Comparison of ENCODE assay signal across 9 mouse cellular contexts in genomic region chr1:79861130-79861942, GRCm38 (mm10). TPM values are rescaled to one million over a fixed set of nuclear protein-coding genes. Genes with fewer than 3 reads are reported as not detected.
A peak's percentile ranks its signal among the peaks of the same experiment; 100 is the strongest.
DNase-seq lines count a peak whose midpoint lies in the region; ATAC-seq and TF ChIP-seq lines count a peak whose summit lies in the region.
"Had no signal": no experiment of that assay in that cellular context is flagged by ENCODE, and none has a peak within 500 bp of the region (broad histone marks: within the 10 kb centered on the region; RNA-seq: fewer than 3 reads in every experiment).

TSS of gene Serpine2 (minus strand) at chr1:79861180.

- H3K9ac ChIP-seq in liver, embryonic 11.5 days (ENCODE audit: low read depth, low read length): no peak within 1 kb of the TSS
- no peak within 1 kb of the TSS for H3K9ac ChIP-seq in hindbrain, embryonic 16.5 days (ENCODE audit: low read depth, low read length)
- no peak within 1 kb of the TSS for H3K9ac ChIP-seq in limb, embryonic 14.5 days (ENCODE audit: low read depth, low read length, severe bottlenecking)
- H3K9ac ChIP-seq in stomach, embryonic 14.5 days (replicated peaks; ENCODE audit: low read depth, low read length): no peak within 1 kb of the TSS

- H3K27ac ChIP-seq in liver, embryonic 11.5 days (ENCODE audit: low read depth, low read length): no peak within 1 kb of the TSS
- H3K27ac ChIP-seq in hindbrain, embryonic 16.5 days (ENCODE audit: low read depth, low read length): peak within 1 kb of the TSS; percentile 68
- no peak within 1 kb of the TSS for H3K27ac ChIP-seq in limb, embryonic 14.5 days (replicated peaks; ENCODE audit: low read depth, low read length)
- peak within 1 kb of the TSS; percentile 53; the same call in 1 of the 2 replicates for H3K27ac ChIP-seq in stomach, embryonic 14.5 days (ENCODE audit: low read length)
- H3K27ac ChIP-seq: macrophage had no signal

- intact Hi-C loops in gastrocnemius, postnatal 14 days (cut with DNase I; ENCODE audit: low total_unique reads): no loop called here

- no peaks in the 10 kb centered on the region for H3K36me3 ChIP-seq in liver, embryonic 11.5 days (ENCODE audit: control insufficient read depth, insufficient read depth, low read length)
- no peaks in the 10 kb centered on the region for H3K36me3 ChIP-seq in hindbrain, embryonic 16.5 days (ENCODE audit: control insufficient read depth, insufficient read depth, low read length)
- H3K36me3 ChIP-seq in limb, embryonic 14.5 days (ENCODE audit: control insufficient read depth, insufficient read depth, low read length): no peaks in the 10 kb centered on the region
- no peaks in the 10 kb centered on the region for H3K36me3 ChIP-seq in stomach, embryonic 14.5 days (ENCODE audit: control insufficient read depth, insufficient read depth, low read length)

- DNase-seq in liver, embryonic 11.5 days (ENCODE audit: low spot score): no peak
- DNase-seq in liver: no peak
- no peak for DNase-seq in gastrocnemius, postnatal 14 days
- DNase-seq in limb, embryonic 14.5 days (ENCODE audit: low spot score): peak; percentile 39
- no peak for DNase-seq in spleen, postnatal 36 days (ENCODE audit: low spot score in 2 of 2)

- no peak within 1 kb of the TSS for H3K4me2 ChIP-seq in liver, embryonic 11.5 days
- H3K4me2 ChIP-seq in hindbrain, embryonic 16.5 days (ENCODE audit: low read length): peak within 1 kb of the TSS; percentile 25
- 0 out of 2 replicates have a peak within 1 kb of the TSS, but pooled peaks have one; percentile 11 for H3K4me2 ChIP-seq in limb, embryonic 14.5 days (replicated peaks; ENCODE audit: low read depth, low read length, severe bottlenecking)
- H3K4me2 ChIP-seq in stomach, embryonic 14.5 days (replicated peaks; ENCODE audit: low read depth, low read length): no peak within 1 kb of the TSS; the same call in 1 of the 2 replicates

- no peak for ATAC-seq in liver, embryonic 11.5 days (replicated peaks; ENCODE audit: low FRiP score)
- peak; percentile 37 for ATAC-seq in common myeloid progenitor, adult 5-6 weeks (replicated peaks; ENCODE audit: low read depth, poor library complexity, severe bottlenecking)
- ATAC-seq in hindbrain, embryonic 16.5 days: peak; percentile 63
- ATAC-seq in limb, embryonic 14.5 days (ENCODE audit: low FRiP score, low read depth): no peak
- ATAC-seq in stomach, embryonic 14.5 days (ENCODE audit: insufficient number of reproducible peaks, insufficient read depth, low FRiP score, low read depth): no peak

- peaks cover 23% of the 10 kb centered on the region for H3K27me3 ChIP-seq in liver, embryonic 11.5 days (replicated peaks; ENCODE audit: control insufficient read depth, insufficient read depth, low read length)
- no peaks in the 10 kb centered on the region for H3K27me3 ChIP-seq in hindbrain, embryonic 16.5 days (replicated peaks; ENCODE audit: control insufficient read depth, insufficient read depth, low read length)
- H3K27me3 ChIP-seq in limb, embryonic 14.5 days (ENCODE audit: control insufficient read depth, insufficient read depth, low read length): peaks cover 4% of the 10 kb centered on the region; the same call in 1 of the 2 replicates
- H3K27me3 ChIP-seq in stomach, embryonic 14.5 days (ENCODE audit: control insufficient read depth, insufficient read depth, low read length): no peaks in the 10 kb centered on the region

- H3K9me3 ChIP-seq in liver, embryonic 11.5 days (ENCODE audit: control insufficient read depth, low read length): no peaks in the 10 kb centered on the region
- H3K9me3 ChIP-seq in hindbrain, embryonic 16.5 days (ENCODE audit: control insufficient read depth, low read length): no peaks in the 10 kb centered on the region
- H3K9me3 ChIP-seq in limb, embryonic 14.5 days (ENCODE audit: control insufficient read depth, low read length): no peaks in the 10 kb centered on the region
- H3K9me3 ChIP-seq in stomach, embryonic 14.5 days (ENCODE audit: control insufficient read depth, low read depth, low read length): no peaks in the 10 kb centered on the region

- WGBS in liver, embryonic 11.5 days: 56% methylated on average over 6 of the region's 6 CpGs
- 29% methylated on average over 6 of the region's 6 CpGs for WGBS in hindbrain, embryonic 16.5 days
- 19% methylated on average over 6 of the region's 6 CpGs for WGBS in limb, embryonic 14.5 days
- 21% methylated on average over 6 of the region's 6 CpGs for WGBS in stomach, embryonic 14.5 days

- H3K4me1 ChIP-seq in liver, embryonic 11.5 days (replicated peaks; ENCODE audit: control insufficient read depth, insufficient read depth, low read length): 0 out of 2 replicates have a peak, but pooled peaks cover 4% of the 10 kb centered on the region
- H3K4me1 ChIP-seq in hindbrain, embryonic 16.5 days (ENCODE audit: control insufficient read depth, insufficient read depth, low read depth, low read length): peaks cover 9% of the 10 kb centered on the region
- H3K4me1 ChIP-seq in limb, embryonic 14.5 days (ENCODE audit: control insufficient read depth, insufficient read depth, low read length): peaks cover 26% of the 10 kb centered on the region
- peaks cover 29% of the 10 kb centered on the region for H3K4me1 ChIP-seq in stomach, embryonic 14.5 days (ENCODE audit: control insufficient read depth, insufficient read depth, low read length)

- no peak for TF ChIP-seq POLR2A in limb, embryonic 14.5 days (IDR thresholded peaks at IDR 0.05; ENCODE audit: borderline replicate concordance, extremely low read depth, insufficient read depth, insufficient read length)

- no peak within 1 kb of the TSS for H3K4me3 ChIP-seq in liver, embryonic 11.5 days (ENCODE audit: low read depth, low read length)
- H3K4me3 ChIP-seq in hindbrain, embryonic 16.5 days (ENCODE audit: low read length): no peak within 1 kb of the TSS
- H3K4me3 ChIP-seq in limb, embryonic 14.5 days (replicated peaks; ENCODE audit: low read length): no peak within 1 kb of the TSS
- no peak within 1 kb of the TSS for H3K4me3 ChIP-seq in stomach, embryonic 14.5 days (ENCODE audit: low read depth, low read length)

RNA-seq across cellular contexts. Expression of gene Serpine2, which starts in this region (rescaled TPM):
- polyA plus RNA-seq in liver, embryonic 11.5 days (2014; fragmentation: Nextera tagmentation; extraction: Ambion mirVana): 30.1 and 30.3 TPM in 2 replicates
- total RNA-seq in common myeloid progenitor, adult 5-6 weeks (2017): 16.5 and 18.9 TPM in 2 replicates
- 10 to 100 TPM; 41.6 to 45.5 TPM for total RNA-seq in gastrocnemius, postnatal 14 days (2021)
- polyA plus RNA-seq in hindbrain, embryonic 16.5 days (2015; fragmentation: Nextera tagmentation; extraction: Ambion mirVana): 378 and 403 TPM in 2 replicates
- 107 and 117 TPM in 2 replicates for polyA plus RNA-seq in limb, embryonic 14.5 days (2012; rRNA removed)
- 159 and 176 TPM in 2 replicates for polyA plus RNA-seq in limb, embryonic 14.5 days (2014; fragmentation: Nextera tagmentation; extraction: Ambion mirVana)
- 127 and 131 TPM in 2 replicates for polyA plus RNA-seq in stomach, embryonic 14.5 days (2014; fragmentation: Nextera tagmentation; extraction: Ambion mirVana)

Comparison
In these comparisons a context has a peak if more than half of its experiments do, and no peak if none do; other contexts are left out.
1. ATAC-seq: peak in common myeloid progenitor, adult 5-6 weeks (single experiment) and hindbrain, embryonic 16.5 days (single experiment); none in liver, embryonic 11.5 days (single experiment), limb, embryonic 14.5 days (single experiment) and stomach, embryonic 14.5 days (single experiment).
2. H3K27ac ChIP-seq: peak in hindbrain, embryonic 16.5 days (single experiment) and stomach, embryonic 14.5 days (single experiment); none in liver, embryonic 11.5 days (single experiment) and limb, embryonic 14.5 days (single experiment).
3. H3K4me2 ChIP-seq: peak in hindbrain, embryonic 16.5 days (single experiment) and limb, embryonic 14.5 days (single experiment); none in liver, embryonic 11.5 days (single experiment) and stomach, embryonic 14.5 days (single experiment).